Mouse (Mus musculus): ENCODE measurements at regions not wholly inside any gene's neighbourhood (a gene's known extent, or its start where the extent isn't known, plus 50 kb on each side); places are given as distances from the start of the nearest gene placed in this dataset.

GRCm38 (mm10) chr7:70433358-70433757 lies 66.8 kb upstream of the Nr2f2 start:
- WGBS, result 54% methylated on average over 6 of the region's 6 CpGs
- Histone ChIP-seq H3K36me3 (ENCODE audit: control insufficient read depth, insufficient read depth, low read length) (no peaks in the 10 kb centered on the region), H3K9ac (ENCODE audit: low read length) (no peak overlapping the region), H3K4me1 (ENCODE audit: control insufficient read depth, insufficient read depth, low read length) (peaks cover 8% of the 10 kb centered on the region; the same call in 1 of the 2 replicates), H3K4me2 (ENCODE audit: low read depth, low read length) (no peak overlapping the region), H3K4me3 (replicated peaks; ENCODE audit: low read length) (no peak overlapping the region), H3K9me3 (replicated peaks; ENCODE audit: control insufficient read depth, low read length) (no peaks in the 10 kb centered on the region), H3K27ac (ENCODE audit: low read length) (no peak overlapping the region), H3K27me3 (ENCODE audit: control insufficient read depth, insufficient read depth, low read length) (no peaks in the 10 kb centered on the region)
- no peak for ATAC-seq (ENCODE audit: insufficient read depth, low FRiP score)

DNA sequence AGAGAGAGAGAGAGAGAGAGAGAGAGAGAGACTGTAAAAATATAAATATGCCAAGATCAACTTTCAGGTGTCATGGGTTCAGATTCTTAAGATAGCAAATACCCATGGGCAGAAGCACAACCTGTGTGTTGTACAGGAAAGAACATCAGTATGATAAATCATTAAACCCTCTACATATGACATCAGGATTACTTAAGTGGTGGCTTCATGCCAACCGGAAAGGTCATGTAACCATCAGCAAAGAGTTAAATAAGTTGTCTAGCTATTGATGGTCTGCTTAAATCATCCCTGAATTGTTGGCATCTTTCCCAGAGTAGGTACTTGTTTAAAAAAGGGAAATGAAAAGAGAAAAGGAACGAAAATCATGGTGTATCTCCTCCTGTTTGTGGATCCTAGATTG lies 65.2 kb upstream of the Nr2f2 start:
- Histone ChIP-seq H3K9ac (ENCODE audit: low read length) (no peak overlapping the region), H3K36me3 (ENCODE audit: control insufficient read depth, insufficient read depth, low read length) (no peaks in the 10 kb centered on the region), H3K27ac (ENCODE audit: low read length) (no peak overlapping the region), H3K4me1 (ENCODE audit: control insufficient read depth, insufficient read depth, low read length) (peaks cover 8% of the 10 kb centered on the region; the same call in 1 of the 2 replicates), H3K4me3 (replicated peaks; ENCODE audit: low read length) (no peak overlapping the region), H3K4me2 (ENCODE audit: low read depth, low read length) (no peak overlapping the region), H3K27me3 (ENCODE audit: control insufficient read depth, insufficient read depth, low read length) (no peaks in the 10 kb centered on the region), H3K9me3 (replicated peaks; ENCODE audit: control insufficient read depth, low read length) (no peaks in the 10 kb centered on the region)
- 49% methylated on average over 2 of the region's 2 CpGs for WGBS
- no peak for ATAC-seq (ENCODE audit: insufficient read depth, low FRiP score)

DNA sequence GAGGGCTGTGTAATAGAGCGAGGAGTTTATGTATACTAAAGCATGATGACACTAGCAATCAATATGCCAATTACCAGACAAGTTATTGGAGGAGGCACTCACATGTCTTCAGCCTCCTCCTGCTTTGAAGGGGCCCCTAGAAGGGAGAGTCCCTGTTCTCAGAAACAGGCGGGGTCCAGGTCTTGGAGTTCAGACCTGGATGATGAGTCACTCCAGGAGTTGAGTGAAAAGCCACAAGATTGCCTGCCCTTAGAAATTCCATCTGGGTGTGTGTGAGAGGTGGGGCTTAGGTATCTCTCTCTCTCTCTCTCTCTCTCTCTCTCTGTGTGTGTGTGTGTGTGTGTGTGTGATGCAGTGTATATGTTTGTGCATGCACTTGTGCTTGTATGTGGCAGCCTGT lies 62.8 kb upstream of the Nr2f2 start:
- peaks cover 8% of the 10 kb centered on the region; the same call in 1 of the 2 replicates for H3K4me1 ChIP-seq (ENCODE audit: control insufficient read depth, insufficient read depth, low read length)
- no peak overlapping the region for H3K4me3 ChIP-seq (replicated peaks; ENCODE audit: low read length)
- H3K27ac ChIP-seq (ENCODE audit: low read length), result no peak overlapping the region
- peak; percentile 88 for ATAC-seq (ENCODE audit: insufficient read depth, low FRiP score)
- no peak overlapping the region for H3K4me2 ChIP-seq (ENCODE audit: low read depth, low read length)
- no peak overlapping the region for H3K9ac ChIP-seq (ENCODE audit: low read length)
- WGBS, result 33% methylated on average over 2 of the region's 2 CpGs
- no peaks in the 10 kb centered on the region for H3K27me3 ChIP-seq (ENCODE audit: control insufficient read depth, insufficient read depth, low read length)
- H3K9me3 ChIP-seq (replicated peaks; ENCODE audit: control insufficient read depth, low read length), result no peaks in the 10 kb centered on the region
- no peaks in the 10 kb centered on the region for H3K36me3 ChIP-seq (ENCODE audit: control insufficient read depth, insufficient read depth, low read length)

DNA sequence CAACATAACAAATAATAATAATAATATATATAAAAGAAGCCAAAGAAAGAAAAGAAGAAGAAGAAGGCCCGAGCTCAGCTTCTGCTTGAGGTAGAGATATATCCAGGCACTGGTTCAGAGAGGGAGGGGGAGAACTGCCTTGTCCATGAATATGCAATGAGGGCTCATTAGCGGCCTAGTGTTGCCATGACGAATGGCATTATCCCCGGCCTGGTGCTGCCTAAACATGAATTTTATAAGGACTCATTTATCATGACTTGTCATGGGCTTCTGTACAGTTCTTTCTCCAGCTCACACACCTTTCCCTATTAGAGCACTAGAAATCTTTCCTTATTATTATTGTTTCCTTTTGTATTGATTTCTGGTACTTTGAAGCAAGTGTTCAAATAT lies 57.7 kb upstream of the Nr2f2 start:
- Histone ChIP-seq H3K27ac (ENCODE audit: low read length) (no peak overlapping the region), H3K4me2 (ENCODE audit: low read depth, low read length) (no peak overlapping the region), H3K9me3 (replicated peaks; ENCODE audit: control insufficient read depth, low read length) (no peaks in the 10 kb centered on the region), H3K9ac (ENCODE audit: low read length) (no peak overlapping the region), H3K4me1 (ENCODE audit: control insufficient read depth, insufficient read depth, low read length) (no peaks in the 10 kb centered on the region), H3K27me3 (ENCODE audit: control insufficient read depth, insufficient read depth, low read length) (no peaks in the 10 kb centered on the region), H3K4me3 (replicated peaks; ENCODE audit: low read length) (no peak overlapping the region), H3K36me3 (ENCODE audit: control insufficient read depth, insufficient read depth, low read length) (no peaks in the 10 kb centered on the region)
- WGBS, result 63% methylated on average over 4 of the region's 4 CpGs
- no peak for ATAC-seq (ENCODE audit: insufficient read depth, low FRiP score)

GRCm38 (mm10) chr7:70423524-70424230 lies 57.1 kb upstream of the Nr2f2 start:
- no peak overlapping the region for H3K4me3 ChIP-seq (replicated peaks; ENCODE audit: low read length)
- 67% methylated on average over 10 of the region's 10 CpGs for WGBS
- H3K27ac ChIP-seq (ENCODE audit: low read length), result no peak overlapping the region
- no peak overlapping the region for H3K4me2 ChIP-seq (ENCODE audit: low read depth, low read length)
- no peak overlapping the region for H3K9ac ChIP-seq (ENCODE audit: low read length)
- H3K27me3 ChIP-seq (ENCODE audit: control insufficient read depth, insufficient read depth, low read length), result no peaks in the 10 kb centered on the region
- no peaks in the 10 kb centered on the region for H3K4me1 ChIP-seq (ENCODE audit: control insufficient read depth, insufficient read depth, low read length)
- no peaks in the 10 kb centered on the region for H3K9me3 ChIP-seq (replicated peaks; ENCODE audit: control insufficient read depth, low read length)
- H3K36me3 ChIP-seq (ENCODE audit: control insufficient read depth, insufficient read depth, low read length), result no peaks in the 10 kb centered on the region
- no peak for ATAC-seq (ENCODE audit: insufficient read depth, low FRiP score)

DNA sequence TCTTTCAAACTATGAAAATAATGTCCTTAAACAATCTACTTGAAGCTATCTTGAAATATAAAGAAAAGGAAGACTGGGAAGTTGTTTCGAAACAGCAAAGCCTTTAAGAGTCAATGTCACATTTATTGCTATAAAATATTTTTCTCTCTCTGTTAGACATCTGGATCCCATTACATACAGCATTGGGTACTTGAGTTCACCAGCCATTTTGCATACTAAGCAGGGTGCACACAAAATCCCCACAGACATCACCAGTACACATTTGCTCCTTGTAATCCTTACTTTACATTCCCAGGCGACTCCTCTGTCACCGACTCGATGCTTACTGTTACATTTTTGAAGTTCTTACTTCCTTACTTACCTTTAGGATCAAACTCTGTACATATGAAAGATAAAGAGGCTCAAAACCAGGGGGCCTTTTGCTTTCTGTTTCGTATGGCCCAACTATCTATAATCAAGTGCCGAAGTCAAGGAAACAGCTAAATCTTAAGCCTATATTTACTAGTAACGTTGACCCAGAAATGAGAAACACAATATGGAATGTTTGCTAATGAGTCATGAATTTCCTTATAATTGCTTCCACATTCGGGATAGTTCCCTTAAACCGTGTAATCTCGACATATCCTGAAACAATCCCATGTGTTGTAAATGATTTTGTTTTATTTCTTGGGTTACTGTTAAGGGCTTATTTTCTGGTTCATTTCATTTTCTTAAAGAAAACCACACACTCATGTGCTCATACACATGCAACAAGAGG lies 49.8 kb upstream of the Nr2f2 start:
- no peak overlapping the region for H3K4me3 ChIP-seq (replicated peaks; ENCODE audit: low read length)
- H3K36me3 ChIP-seq (ENCODE audit: control insufficient read depth, insufficient read depth, low read length), result no peaks in the 10 kb centered on the region
- 63% methylated on average over 10 of the region's 10 CpGs for WGBS

More for the DNA sequence above, 49.8 kb upstream of the Nr2f2 start:
- ATAC-seq (ENCODE audit: insufficient read depth, low FRiP score), result no peak
- H3K27me3 ChIP-seq (ENCODE audit: control insufficient read depth, insufficient read depth, low read length), result no peaks in the 10 kb centered on the region
- H3K9me3 ChIP-seq (replicated peaks; ENCODE audit: control insufficient read depth, low read length), result no peaks in the 10 kb centered on the region
- H3K4me2 ChIP-seq (ENCODE audit: low read depth, low read length), result no peak overlapping the region
- H3K4me1 ChIP-seq (ENCODE audit: control insufficient read depth, insufficient read depth, low read length), result no peaks in the 10 kb centered on the region
- H3K27ac ChIP-seq (ENCODE audit: low read length), result peak overlapping the region; percentile 8; the same call in 1 of the 2 replicates
- no peak overlapping the region for H3K9ac ChIP-seq (ENCODE audit: low read length)
